Mouse (Mus musculus): ENCODE results near the gene Nsun4.

The Nsun4 gene

DNA sequence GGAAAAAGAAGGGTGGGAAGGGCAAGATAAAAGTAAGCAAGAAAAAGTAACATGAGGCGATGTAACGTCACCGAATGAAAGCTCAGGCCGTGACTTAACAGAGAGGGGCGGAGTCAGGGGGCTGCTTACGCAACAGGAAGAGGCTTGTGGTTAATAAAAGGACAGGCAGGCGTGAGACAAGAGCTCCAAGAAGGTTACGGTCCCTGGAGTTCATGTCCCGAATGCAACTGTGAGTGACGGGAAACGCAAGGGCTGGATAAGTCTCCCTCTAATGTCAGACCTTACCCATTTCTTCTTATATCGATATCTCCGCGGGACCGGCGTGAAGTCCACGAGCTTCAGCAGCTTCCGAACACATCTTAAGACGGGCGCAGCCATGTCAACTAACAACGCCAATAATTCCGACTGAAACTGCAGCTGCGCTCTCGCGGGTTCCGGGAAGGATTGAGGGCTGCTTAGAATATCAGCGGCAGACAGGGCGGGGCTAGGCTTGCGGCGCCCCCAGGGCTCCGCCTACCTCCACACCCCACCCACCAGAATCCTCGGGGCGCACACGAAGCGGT lies at the start of gene Nsun4:
Gene Nsun4, minus strand, starts transcription at position 478 of the 563 bp plus-strand sequence.
- peak; percentile 92 for DNase-seq (ENCODE audit: low read depth)

DNA sequence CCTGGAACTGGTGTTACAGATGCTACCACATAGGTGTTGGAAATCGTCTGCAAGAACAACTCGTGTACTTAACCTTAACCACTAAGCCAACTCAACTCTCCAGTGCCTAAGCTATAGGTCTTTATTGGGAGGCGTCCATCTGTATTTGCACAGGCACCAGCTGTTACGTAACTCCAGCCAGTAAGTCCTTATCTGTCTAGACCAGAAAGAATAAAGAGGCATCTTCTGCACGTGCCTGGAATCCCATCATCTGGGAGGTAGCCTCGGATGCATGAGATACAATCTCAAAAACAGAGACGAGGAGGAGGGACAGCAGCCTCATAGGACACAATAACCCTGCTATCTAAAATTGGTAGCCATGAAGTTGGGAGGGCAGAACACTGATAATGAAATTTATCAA lies 47.3 kb upstream of the Nsun4 start:
- DNase-seq (ENCODE audit: low read depth) = peak; percentile 57

DNA sequence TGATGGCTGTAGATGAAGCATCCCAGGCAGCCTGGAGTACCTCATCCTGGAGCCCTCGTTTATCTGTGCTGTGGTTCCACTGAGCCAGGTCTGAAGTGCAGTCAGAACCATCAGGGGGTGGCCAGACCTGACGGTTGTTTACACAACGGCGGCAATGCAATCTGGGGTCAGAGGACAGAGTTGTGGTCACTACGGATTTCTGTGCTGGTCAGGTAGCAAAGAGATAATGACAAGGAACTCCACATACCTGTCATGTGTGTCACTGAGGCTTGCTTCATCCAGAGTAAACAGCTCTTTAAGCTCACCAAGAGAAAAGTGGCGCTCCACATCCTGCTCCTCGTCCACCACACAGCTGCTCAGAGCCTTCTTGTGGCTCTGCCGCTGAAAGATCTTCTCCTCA lies 43.5 kb upstream of the Nsun4 start:
- no peak for DNase-seq (ENCODE audit: low read depth)

DNA sequence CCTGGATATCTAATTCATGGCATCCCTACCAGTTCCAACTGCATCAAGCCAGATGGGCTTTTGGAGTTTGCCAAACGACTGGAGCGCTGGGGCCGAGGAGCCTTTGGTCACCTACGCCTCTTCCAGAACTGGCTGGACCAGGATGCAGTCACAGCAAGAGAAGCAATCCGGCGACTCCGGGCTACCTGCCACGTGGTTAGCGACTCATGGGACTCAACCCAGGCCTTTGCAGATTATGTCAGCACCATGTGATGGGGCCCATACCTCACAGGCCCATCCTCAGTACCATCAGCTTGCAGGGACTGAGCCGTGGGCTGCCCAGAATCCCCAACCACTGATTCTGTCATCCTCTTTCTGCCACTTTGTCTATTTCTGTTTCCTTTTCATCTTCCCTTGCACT lies 42.6 kb upstream of the Nsun4 start:
- DNase-seq (ENCODE audit: low read depth) = no peak

DNA sequence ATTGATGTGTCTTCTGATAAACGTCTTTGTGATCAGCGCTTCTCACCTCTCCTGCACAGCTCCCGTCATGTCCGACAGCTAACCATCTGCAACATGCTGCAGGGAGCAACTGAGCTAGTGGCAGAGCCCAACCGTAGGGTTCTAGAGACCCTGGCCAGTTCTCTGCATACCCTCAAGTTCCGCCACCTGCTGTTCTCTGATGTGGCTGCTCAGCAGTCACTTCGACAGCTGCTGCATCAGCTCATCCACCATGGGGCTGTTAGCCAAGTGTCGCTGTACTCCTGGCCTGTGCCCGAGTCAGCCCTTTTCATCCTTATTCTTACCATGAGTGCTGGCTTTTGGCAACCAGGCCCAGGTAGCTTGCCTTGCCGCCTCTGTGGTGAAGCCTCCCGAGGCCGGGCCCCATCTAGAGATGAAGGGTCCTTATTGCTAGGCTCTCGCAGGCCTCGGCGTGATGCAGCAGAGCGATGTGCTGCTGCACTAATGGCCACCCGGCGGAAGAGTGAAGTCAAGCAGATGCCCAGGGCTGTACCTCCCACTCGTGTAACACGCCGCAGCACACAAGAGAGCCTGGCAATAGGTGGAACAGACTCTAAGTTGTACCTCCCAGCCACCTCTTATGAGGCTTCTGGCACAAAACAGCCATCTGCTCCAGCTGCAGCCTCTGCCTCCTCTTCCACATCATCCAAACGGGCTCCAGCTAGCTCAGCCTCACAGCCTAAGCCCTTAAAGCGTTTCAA lies 35.0 kb upstream of the Nsun4 start:
- no peak for DNase-seq (ENCODE audit: low read depth)

DNA sequence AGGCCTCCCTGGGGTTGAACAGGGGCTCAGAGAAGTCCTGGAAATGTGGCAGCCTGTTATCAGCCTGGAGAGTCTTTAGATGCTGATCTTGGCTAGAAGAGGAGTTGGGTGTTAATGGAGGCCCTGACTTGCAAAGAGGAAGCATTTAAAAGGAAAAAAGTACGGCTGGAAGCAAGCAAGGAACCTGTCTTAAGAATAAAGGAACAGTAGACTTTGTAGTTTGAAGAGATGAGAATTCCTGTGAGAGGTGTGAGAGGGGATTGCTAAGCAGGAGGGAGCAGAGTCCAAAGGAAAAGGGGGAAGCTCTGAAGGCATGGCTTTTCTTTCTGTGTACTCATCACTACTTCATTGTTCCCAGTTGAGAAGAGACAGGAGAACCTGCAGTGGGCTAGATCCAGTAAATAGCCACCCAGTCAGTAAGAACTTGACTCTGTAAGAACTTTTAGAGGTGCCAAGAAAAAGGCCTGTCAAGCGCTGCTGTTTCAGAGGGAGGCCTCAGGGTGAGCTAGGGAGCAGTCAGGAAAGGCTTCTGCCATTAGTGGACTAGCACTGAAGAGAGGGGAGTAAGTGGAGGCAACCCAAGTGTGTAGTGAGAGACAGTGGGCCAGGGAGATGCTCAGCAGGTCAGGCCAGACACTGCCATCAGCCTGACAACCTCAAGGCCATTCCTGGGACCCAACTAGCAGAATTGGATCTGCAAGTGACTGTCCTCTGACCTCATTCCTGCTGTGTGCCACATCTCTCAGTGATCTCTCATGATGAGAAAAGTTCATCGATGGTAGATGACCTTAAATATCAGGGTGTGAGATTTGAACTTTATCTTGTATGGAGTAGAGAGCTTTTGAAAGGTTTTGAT lies 23.8 kb upstream of the Nsun4 start:
- DNase-seq (ENCODE audit: low read depth) = no peak

DNA sequence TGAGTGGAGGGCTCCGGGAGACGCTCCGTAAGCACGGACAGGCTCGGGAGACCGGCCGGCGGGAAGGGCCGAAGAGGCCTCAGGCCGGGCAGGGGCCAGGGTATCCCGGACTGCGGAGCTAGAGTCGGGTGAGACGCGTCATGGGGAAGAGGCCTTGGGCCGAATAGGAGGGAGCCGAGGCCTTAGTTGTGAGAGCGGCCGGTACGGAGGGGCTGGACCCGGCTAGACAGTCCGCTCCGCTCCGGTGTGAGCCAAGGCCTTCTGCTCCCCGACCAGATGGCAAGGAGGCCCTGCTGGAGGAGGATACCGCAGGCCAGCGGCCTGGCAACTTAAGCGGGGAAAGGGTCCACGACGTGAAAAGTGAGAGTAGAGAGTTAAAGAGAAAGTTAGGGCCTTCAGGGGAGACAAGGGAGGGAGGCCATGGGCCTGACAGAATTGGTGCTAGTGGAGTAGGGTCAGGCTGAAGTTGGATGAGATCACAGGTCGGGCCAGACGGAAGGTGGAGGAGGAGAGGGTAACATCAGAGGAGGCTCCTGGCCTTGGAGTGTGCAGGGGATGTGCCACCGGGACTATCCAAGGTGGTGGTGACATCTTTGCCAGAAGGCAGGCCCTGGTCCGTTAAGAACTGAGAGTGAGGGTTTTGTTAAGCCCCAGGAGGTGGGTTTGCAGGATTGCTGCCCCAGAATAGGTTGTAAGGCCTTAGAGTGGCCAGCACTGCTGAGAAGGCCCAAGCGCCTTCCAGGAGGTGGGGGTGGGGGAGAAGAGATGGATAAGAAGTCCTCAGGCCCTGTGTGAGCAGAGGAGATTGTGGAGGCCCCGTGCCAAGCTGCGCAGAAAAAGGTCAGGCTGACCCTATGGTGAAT lies 22.9 kb upstream of the Nsun4 start:
- peak; percentile 45 for DNase-seq (ENCODE audit: low read depth)

DNA sequence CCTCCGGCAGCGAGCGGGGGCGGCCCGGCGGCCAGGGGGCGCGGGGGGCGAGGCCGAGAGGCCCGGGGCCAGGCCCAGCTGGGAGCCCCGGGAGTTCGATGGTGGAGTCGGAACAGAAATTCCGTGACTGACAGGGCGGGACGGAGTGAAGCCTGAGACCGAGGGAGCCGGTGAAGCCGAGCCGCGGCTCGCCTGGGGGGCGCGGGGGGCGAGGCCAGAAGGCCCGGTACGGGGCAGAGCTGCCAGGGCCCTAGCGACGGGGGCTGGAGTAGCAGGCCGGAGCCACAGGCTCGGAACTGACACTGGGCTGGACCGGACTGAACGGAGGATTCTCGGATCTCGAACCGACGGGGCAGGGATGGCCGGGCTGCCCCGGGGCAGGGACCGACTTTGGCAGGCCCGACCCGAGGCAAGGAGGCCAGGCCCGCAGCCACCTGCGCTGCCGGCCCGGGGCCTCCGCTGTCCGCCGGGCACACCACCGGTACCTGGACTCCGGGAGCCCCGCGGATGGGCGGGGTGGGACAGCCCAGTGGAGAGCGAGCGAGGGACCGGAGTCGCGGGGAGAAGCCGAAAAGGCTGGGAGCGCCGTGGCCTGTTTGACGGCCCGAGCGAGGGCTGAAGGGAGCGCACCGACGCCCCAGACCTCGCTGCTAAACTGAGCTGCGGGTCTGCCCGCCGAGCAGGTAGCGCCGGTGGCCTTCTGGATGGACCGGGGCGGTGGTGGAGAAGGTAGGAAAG lies 22.1 kb upstream of the Nsun4 start:
- DNase-seq (ENCODE audit: low read depth) = peak; percentile 35

DNA sequence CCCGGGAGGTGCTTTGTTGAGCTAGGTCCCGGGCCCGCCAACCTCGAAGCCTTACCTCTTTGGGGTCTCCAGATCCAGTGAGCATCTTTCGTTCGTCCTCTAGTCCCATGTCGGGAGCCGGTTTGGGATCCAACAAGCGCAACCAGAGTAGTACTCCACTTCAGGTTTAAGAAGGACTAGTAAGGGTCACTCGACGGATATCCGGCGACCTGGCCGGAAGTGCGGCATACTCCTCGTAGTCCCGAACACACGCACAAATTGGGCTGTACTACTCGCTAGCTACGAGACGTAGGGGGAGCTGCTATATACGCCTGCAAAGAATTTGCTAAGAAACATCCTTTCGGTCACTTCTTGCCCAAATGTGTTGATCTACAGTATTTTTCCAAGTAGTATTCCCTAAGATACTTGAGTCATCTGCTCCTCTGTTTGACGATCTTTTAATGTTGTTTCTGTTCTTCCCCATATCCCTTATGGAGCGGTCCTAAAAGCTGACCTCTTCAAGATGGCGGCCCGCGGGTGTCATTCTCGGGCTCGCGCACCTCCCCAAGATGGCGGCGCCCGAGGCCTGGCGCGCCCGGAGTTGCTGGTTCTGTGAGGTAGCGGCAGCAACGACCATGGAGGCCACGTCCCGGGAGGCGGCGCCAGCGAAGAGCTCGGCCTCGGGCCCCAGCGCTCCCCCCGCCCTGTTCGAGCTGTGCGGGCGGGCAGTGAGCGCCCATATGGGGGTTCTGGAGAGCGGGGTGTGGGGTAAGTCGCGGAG lies 21.4 kb upstream of the Nsun4 start, which contains the start of the genes Uqcrh and Lrrc41:
Gene Uqcrh, minus strand, starts transcription at position 211 of the 760 bp plus-strand sequence.
Gene Lrrc41, plus strand, starts transcription at position 409 of the 760 bp plus-strand sequence.
- peak; percentile 90 for DNase-seq (ENCODE audit: low read depth)

DNA sequence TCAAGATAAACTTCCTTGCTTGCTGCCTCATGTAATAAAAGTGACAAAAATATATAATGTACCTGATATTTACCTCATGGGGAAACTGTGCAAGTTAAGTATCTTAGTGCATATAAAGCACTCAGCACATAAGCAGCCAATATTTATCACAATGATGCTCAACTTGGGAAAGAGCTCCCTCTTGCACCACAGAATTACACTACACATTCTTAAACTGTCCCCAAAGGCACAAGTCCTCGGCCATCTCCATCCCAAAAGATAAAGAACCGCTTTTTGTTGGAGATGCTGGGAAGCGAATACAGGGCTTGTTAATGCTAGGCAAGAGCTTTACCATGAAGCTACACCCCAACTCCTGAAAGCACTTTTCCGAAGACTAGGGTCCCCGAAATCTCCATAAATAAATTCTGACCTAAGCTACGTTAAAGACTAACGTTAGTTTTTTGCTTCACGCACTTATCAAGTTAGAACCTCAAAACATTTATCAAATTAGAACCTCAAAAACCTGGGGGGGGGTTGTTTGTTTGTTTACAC lies 20.5 kb upstream of the Nsun4 start:
- DNase-seq (ENCODE audit: low read depth) = peak; percentile 66

DNA sequence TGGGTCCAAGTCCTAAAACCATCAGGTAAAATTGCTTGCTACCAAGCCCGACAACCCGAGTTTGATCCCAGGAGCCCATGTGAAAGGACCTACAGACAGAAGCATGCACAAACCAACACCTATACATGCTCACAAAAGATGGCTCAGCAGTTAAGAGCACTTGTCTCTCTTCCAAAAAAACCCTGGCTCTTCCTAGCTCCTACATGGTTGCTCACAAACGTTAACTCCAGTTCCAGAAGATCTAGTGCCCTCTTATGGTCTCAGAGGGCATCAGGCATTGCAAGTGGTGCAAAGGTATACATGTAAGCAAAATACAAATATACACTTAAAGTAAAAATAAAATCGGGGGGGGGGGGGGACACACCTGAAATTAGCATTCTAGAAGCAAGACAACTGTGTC lies 19.5 kb upstream of the Nsun4 start:
- peak; percentile 38 for DNase-seq (ENCODE audit: low read depth)

DNA sequence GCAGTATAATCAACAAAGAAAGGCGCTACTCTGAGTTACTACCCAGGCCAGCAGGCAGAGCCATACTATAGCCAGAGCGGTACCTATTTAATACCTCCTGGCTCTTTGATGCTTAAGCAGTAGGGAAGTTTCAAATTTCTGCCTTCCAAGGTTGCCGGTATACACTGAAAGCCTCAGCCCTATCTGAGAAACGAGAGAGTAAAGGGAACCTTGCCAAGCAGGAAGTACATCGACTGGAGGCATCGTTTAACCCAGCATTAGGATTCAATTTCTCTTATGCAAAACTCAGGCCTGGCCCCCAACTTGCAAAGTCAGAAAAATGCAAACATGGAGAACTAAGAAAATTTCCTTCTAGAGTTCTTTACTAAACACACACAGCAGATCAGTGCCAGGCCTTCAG lies 16.4 kb upstream of the Nsun4 start:
- no peak for DNase-seq (ENCODE audit: low read depth)

DNA sequence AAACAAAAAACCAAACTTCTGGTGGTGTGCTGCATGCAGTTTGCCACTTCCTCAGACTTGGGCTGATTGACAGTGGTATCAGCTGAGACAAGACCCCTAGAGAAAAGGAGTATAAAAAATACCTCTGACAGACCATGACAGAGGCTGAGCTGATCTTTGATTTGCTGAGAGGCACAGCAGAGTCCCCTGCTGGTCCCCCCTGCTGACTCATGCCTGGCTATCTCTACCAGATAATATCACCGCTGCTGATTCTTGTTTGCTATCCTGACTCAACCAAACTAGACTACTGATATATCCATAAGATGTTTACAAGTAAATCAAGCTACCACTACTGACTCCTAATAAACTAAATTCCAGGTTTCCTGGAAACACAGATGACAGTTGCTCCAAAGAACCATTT lies 10.2 kb upstream of the Nsun4 start:
- DNase-seq (ENCODE audit: low read depth) = peak; percentile 14

DNA sequence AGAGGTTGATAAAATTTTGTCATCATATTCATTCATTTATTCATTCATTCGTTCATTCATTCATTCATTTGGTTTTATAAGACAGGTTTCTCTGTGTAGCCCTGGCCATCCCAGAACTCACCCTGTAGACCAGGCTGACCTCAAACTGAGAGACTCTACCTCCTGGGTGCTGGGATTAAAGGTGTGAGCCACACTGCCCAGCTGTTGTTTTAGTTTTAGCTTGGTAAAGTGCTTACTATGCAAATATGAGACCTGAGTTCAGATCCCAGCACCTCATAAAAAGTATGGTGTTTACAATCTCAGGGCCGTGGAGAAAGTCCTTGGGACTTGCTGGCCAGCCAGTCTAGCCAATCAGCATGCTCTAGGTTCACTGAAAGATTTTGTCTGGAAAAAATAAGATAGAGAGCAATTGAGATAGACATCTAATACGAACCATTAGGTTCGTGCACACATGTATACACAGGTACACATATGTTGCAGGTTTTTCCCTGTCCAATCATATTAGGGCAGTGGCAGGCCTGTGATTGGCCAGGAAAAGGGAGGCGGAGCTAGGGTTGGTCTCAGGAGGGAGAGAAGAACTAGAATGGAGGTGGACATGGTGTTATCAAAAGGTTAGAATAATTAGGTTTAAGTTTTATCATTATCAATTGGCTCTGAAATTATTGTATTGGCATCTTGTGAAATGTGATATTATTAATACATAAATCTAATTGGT lies 5.5 kb upstream of the Nsun4 start:
- no peak for DNase-seq (ENCODE audit: low read depth)

DNA sequence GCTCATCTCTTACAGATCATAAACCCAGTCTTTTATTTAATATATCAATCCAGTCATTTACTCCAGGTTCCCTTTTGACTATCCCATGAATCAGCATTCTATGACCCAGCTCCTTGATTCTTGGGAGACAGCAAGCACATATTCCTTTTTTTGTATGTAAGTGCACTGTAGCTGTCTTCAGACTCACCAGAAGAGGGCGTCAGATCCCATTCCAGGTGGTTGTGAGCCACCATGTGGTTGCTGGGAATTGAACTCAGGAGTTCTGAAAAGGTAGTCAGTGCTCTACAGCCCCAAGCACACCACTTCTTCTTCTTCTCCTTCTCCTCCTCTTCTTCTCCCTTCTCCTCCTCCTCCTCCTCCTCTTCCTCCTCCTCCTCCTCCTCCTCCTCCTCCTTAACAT lies 3.9 kb upstream of the Nsun4 start:
- DNase-seq (ENCODE audit: low read depth) = no peak

DNA sequence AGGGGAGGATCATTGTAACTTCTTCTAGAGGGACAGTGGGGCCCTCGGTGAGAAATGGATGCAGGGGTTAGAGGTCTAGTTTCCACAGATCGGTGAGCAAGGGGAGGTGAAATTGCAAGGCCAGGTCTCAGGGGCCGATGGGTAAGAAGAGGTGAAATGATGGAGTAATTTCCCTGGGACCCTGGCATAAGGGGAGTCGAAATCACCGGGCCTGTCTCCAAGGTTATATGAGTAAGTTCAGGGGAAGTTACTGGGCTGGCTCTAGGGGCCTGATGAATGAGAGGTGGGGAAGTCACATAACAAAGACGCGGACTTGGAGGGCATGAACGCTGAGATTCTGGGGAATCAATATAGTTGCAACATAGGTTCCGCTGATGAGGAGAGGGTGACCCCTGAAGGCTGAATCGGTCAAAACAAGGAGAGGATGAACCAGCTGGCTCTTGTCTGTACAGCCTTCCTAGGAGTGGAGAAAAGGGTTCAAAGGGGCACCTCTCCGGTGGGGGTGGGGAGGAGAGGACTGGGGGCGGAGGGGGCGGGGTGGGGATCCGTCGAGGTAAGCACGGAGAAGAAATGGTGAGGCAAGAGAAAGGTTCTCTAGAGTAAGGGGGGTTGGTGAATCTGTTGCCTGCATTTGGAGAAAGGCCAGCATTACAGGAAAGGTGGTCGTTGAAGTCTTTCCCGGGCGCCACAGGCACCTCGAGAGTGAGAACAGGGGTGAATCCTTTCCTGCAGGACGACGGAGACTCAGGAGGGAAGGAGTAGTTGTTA lies 966 bp downstream of the Nsun4 start:
- DNase-seq (ENCODE audit: low read depth) = peak; percentile 21

DNA sequence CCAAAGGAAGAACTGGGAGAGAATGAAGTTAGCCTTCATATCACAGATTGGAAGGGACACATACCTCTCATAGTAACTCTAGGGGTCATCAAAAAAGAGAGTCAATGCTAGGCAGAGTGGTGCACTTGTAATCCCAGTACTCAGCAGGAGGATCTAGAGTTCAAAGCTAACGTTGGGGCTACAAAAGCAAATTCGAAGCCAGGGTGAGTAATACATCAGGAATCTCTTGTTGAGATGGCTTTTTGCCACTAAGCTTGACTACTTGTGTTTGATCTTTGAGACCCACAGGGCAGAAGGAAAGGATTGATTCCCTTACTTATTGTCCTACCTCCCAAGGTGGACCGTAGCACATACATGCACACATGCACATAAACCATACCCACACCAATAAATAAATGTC lies 4.5 kb downstream of the Nsun4 start:
- no peak for DNase-seq (ENCODE audit: low read depth)

DNA sequence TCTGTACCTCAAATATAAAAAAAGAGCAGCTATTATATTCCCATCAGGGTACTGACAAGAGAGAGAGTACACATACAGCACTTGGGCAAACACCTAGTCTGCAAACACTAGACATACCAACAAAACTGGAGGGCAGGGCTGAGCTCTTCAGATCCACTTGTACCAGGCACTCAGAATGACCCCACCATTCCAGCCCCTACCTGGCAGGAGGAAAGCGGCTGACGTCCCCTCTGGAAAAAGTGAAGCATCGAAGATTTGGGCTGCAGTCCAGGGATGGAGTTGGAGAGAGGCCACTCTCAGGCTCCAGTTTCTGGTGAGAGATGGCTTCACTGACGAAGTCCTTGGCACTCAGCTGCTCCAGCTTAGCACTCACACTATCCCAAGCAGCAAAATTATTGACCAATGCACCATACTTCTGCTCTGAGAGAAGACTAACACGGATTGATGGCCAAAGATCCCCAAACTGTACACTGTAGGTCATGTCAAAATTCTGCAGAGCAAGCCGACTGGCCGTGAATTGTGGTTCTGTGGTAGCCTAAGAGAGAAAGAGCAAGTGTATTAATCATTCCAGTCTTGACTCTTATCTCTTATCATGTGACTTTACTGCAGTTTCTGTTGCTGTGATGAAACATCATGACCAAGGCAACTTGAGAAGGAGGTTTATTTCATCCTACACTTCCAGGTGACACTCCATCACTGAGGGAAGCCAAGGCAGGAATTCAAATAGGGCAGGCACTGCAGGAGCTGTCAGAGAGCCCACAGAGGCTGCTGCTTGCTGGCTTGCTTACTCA lies 5.4 kb downstream of the Nsun4 start:
- DNase-seq (ENCODE audit: low read depth) = no peak

Data from c-Kit-positive CD71-positive TER-119-negative erythroid progenitor cells, embryonic 14.5 days (primary cell).